Mouse (Mus musculus): ENCODE measurements around the gene Tent4b. TPM values are rescaled to one million over a fixed set of nuclear protein-coding genes. Genes with fewer than 3 reads are reported as not detected.

Tent4b gene
- polyA plus RNA-seq, 1 experiment from 2014 or later: 8.7 TPM

DNA sequence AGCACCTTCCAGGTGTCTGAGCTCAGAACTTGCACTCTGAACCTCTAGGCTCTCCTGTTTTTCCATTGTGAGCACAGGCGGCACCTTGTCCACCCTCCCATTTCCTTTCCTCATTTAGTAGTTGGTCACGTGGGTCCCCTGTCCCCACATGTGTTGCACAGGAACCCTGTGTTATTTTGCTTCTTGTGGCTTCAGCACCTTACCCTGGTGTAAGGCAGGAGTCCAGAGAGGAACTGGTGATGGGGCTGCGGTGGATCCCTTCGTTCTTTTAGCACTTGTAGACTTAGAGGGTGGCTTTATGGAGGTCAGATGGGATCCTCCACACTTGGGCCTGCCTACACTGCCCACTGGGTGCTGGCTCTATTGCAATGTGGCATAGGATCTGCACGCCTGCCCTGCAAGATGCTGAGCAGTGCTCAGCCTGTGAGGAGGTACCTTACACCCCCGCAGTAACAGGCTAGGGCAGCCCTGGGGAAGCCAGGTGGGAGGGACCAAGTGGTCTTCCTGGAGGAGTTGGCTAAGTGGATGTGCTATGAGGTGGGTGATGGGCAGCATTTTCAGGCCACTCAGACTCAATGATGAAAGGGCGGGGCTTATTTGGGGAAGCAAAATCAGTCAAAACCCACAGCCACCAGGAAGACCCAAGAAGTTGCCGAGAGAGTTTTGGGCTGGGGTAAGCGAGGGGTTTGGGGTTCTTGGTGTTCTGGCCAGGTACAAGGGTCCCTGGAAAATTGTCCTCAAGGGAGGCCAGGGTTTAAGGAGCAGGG lies 94.8 kb downstream of the Tent4b start:
- Histone ChIP-seq H3K4me2 (peak overlapping the region; percentile 51), H3K9me3 (replicated peaks) (no peaks in the 10 kb centered on the region), H3K9ac (peak overlapping the region; percentile 44), H3K27me3 (replicated peaks) (no peaks in the 10 kb centered on the region), H3K4me1 (peaks cover 99% of the 10 kb centered on the region), H3K27ac (peak overlapping the region; percentile 68), H3K36me3 (peaks cover 21% of the 10 kb centered on the region), H3K4me3 (peak overlapping the region; percentile 24)
- 29% methylated on average over 9 of the region's 9 CpGs for WGBS (ENCODE audit: insufficient replicate concordance)
- no peak for ATAC-seq

DNA sequence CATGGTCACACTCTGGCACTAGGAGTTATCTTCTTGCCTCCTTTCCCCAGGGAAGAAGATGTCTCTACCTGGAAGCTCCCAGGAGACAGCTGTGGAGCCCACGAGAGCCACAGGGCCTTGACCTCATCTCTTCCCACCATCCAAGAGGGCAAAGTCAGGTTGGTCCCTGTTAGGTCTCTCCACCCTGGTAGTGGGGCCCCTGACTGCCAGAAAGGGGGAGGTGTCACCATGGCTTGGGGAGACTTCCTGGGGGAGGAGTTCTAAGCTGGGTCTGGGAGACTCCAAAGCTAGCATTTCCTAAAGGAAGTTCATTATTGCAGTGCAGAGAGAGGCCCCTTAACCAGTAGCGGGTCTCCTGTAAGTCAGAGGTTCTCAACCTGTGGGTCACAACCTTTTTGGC lies 96.0 kb downstream of the Tent4b start:
- peaks cover 99% of the 10 kb centered on the region for H3K4me1 ChIP-seq
- WGBS (ENCODE audit: insufficient replicate concordance): 60% methylated on average over 2 of the region's 2 CpGs
- peak overlapping the region; percentile 51 for H3K4me2 ChIP-seq
- H3K27ac ChIP-seq: peak overlapping the region; percentile 68
- H3K27me3 ChIP-seq (replicated peaks): no peaks in the 10 kb centered on the region
- peaks cover 21% of the 10 kb centered on the region for H3K36me3 ChIP-seq
- no peaks in the 10 kb centered on the region for H3K9me3 ChIP-seq (replicated peaks)
- no peak for ATAC-seq
- peak overlapping the region; percentile 24 for H3K4me3 ChIP-seq
- peak overlapping the region; percentile 44 for H3K9ac ChIP-seq

DNA sequence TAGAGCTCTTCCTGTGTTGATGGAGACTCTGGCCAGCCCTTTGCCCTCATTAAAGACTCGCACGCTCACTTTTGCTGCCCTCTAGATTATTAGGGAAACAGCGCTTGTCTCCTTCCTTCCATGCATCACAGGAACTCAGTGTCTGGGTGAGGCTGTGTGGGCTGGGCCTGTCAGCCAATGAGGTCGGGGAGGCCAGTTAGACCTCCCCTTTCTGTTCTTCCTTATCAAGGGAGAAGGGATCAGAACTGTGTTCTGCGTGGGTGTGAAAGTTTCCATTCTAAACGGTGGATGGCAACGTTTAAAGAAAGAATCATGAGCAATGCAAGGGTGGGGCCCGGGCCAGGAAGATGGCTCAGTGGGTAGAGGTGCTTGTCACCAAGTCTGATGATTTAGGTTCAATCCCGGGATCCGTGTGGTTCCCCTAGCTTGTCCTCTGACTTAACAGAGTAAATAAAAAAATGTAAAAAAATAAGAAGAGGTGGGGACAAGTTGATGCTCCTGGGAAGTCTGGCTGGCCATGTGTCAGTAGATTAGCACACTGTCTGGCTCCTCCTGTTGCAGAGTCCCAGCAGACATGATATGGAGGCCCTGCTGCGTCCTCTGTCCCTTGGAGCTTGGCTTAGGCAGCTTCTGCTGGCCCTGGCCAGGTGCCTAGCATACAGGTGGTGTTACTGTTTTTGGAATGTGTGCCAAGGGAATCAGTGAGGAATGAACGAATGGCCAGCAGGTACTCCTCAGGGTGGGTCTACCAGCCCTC lies 99.1 kb downstream of the Tent4b start:
- no peaks in the 10 kb centered on the region for H3K9me3 ChIP-seq (replicated peaks)
- ATAC-seq: peak; percentile 77
- peaks cover 100% of the 10 kb centered on the region for H3K4me1 ChIP-seq
- peaks cover 29% of the 10 kb centered on the region for H3K36me3 ChIP-seq
- WGBS (ENCODE audit: insufficient replicate concordance): 18% methylated on average over 12 of the region's 12 CpGs
- peak overlapping the region; percentile 93 for H3K27ac ChIP-seq
- H3K4me3 ChIP-seq: 0 out of 2 replicates have a peak overlapping the region, but pooled peaks have one; percentile 6
- H3K9ac ChIP-seq: peak overlapping the region; percentile 80
- no peaks in the 10 kb centered on the region for H3K27me3 ChIP-seq (replicated peaks)
- peak overlapping the region; percentile 86 for H3K4me2 ChIP-seq

- Histone ChIP-seq H3K27me3 (replicated peaks) (no peaks in the 10 kb centered on the region), H3K4me2 (peak overlapping the region; percentile 86), H3K9ac (peak overlapping the region; percentile 80), H3K9me3 (replicated peaks) (no peaks in the 10 kb centered on the region), H3K27ac (peak overlapping the region; percentile 93), H3K4me1 (peaks cover 100% of the 10 kb centered on the region), H3K4me3 (no peak overlapping the region), H3K36me3 (peaks cover 34% of the 10 kb centered on the region)
- ATAC-seq: no peak
- 69% methylated on average over 10 of the region's 10 CpGs for WGBS (ENCODE audit: insufficient replicate concordance)
Observed at GRCm38 (mm10) chr8:88298733-88299103, 99.7 kb downstream of the Tent4b start.

- Histone ChIP-seq H3K4me3 (peak overlapping the region; percentile 65), H3K27me3 (replicated peaks) (no peaks in the 10 kb centered on the region), H3K9me3 (replicated peaks) (no peaks in the 10 kb centered on the region), H3K36me3 (peaks cover 46% of the 10 kb centered on the region), H3K9ac (peak overlapping the region; percentile 80), H3K4me1 (peaks cover 98% of the 10 kb centered on the region), H3K4me2 (peak overlapping the region; percentile 86), H3K27ac (peak overlapping the region; percentile 93)
- WGBS (ENCODE audit: insufficient replicate concordance): 11% methylated on average over 10 of the region's 10 CpGs
- peak; percentile 84 for ATAC-seq
Observed at GRCm38 (mm10) chr8:88299907-88300603, 101.0 kb downstream of the Tent4b start.

DNA sequence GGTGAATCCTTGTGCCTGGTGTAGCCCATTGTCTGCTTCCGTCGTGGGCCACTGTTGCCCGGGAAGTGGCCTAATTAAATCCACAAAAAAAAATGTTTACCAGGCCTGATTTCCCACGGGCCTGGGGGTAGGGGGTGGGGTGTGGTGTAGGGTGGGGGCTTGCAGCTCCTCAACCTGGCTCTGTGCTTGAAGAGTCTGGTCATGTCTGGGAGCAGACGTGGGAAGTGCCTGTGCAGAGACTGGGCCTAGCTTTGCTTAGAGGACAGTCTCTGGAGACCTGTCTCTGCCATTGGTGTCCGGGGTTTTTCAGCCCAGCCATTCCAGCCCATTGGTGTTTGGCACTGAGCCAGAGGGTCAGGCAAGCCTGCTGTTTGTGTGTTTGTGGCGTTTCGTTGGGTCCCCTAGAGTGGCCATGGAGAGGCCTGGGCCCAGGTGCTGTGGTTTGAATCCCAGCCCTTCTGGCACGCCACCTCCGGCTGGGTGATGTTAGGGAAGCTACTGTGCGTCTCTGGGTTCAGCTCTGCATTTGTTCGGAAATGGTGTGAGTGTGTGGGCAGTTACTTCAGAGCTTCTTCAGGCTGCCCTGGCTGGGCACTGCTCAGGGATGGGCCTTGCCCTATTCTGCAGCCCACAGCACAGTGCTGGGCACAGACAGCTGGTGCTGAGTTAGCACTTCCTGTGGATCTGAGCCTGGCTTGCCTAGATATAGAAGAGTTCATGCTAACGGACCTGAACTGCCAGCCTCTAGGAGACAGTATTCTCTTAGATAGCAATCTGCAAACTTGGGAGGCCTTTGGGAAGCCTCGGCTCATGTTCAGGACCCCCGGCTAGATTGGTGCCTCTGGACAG lies 102.8 kb downstream of the Tent4b start:
- 55% methylated on average over 15 of the region's 15 CpGs for WGBS (ENCODE audit: insufficient replicate concordance)
- Histone ChIP-seq H3K9ac (peak overlapping the region; percentile 80), H3K4me2 (peak overlapping the region; percentile 86), H3K27ac (peak overlapping the region; percentile 93), H3K4me1 (peaks cover 92% of the 10 kb centered on the region), H3K9me3 (replicated peaks) (no peaks in the 10 kb centered on the region), H3K4me3 (peak overlapping the region; percentile 65), H3K36me3 (peaks cover 42% of the 10 kb centered on the region), H3K27me3 (replicated peaks) (no peaks in the 10 kb centered on the region)
- ATAC-seq: peak; percentile 65

DNA sequence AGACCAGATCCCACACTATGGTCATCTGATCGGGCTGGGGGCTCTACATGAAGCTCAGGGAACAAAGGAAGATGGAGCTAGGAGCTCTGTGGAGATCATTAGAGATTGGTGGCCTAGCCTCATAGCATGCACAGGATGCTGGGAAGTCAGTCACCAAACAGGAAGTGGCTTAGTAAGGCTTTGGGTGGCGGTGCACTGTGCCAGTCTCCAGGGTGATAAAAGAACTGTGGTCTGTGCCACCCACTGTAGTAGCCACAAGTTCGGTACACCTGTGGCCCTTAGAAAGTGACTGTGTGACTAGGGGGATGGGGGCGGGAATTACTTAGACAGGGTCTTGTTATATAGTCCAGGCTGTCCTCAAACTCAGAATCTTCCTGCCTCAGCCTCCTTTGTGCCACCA lies 106.8 kb downstream of the Tent4b start:
- 74% methylated on average over 4 of the region's 4 CpGs for WGBS (ENCODE audit: insufficient replicate concordance)
- no peaks in the 10 kb centered on the region for H3K9me3 ChIP-seq (replicated peaks)
- peaks cover 76% of the 10 kb centered on the region for H3K36me3 ChIP-seq
- no peak overlapping the region for H3K27ac ChIP-seq
- H3K4me1 ChIP-seq: peaks cover 55% of the 10 kb centered on the region
- H3K4me3 ChIP-seq: no peak overlapping the region
- no peak for ATAC-seq
- H3K9ac ChIP-seq: no peak overlapping the region
- no peaks in the 10 kb centered on the region for H3K27me3 ChIP-seq (replicated peaks)
- H3K4me2 ChIP-seq: no peak overlapping the region

DNA sequence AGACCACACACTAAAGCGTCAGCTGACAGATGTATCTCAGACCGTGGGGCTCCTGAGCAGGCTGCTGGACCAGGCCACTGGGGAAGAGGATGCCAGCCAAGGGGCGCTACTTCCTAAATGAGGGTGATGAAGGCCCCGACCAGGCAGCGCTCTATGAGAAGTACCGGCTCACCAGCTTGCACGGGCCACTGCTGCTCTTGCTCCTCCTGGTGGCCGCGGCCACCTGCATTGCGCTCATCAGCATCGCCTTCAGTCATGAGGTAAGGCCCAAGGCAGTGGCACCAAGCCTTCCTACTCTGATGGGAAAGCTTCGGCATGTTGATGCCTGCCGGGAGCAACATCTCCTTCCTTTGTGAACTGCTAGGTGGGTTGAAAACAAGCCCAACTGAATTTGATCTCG lies 107.5 kb downstream of the Tent4b start:
- H3K4me2 ChIP-seq: no peak overlapping the region
- H3K27ac ChIP-seq: no peak overlapping the region; the same call in 1 of the 2 replicates
- WGBS (ENCODE audit: insufficient replicate concordance): 71% methylated on average over 14 of the region's 14 CpGs
- no peak overlapping the region for H3K4me3 ChIP-seq
- H3K9ac ChIP-seq: no peak overlapping the region
- 0 out of 2 replicates have a peak, but pooled peaks have one; percentile 11 for ATAC-seq
- H3K27me3 ChIP-seq (replicated peaks): no peaks in the 10 kb centered on the region
- H3K9me3 ChIP-seq (replicated peaks): no peaks in the 10 kb centered on the region
- peaks cover 48% of the 10 kb centered on the region for H3K4me1 ChIP-seq
- H3K36me3 ChIP-seq: peaks cover 83% of the 10 kb centered on the region

DNA sequence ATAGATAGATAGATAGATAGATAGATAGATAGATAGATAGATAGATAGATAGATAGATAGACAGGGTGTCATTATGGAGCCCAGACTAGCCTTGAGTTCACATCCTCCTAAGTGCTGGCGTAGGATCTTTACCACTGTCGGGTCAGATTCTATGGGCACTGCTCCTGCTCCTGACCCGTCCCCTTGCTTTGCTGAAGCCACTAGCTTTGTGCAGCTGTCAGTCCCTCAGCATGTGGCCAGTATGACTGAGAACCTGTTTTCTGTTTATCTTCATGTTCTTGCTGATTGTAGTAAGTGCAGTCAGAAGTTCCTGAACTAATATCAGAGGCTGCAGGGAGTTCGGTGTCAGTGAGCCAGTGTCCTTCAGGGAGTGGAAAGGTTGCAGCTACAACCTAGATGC lies 108.7 kb downstream of the Tent4b start:
- peaks cover 90% of the 10 kb centered on the region for H3K36me3 ChIP-seq
- 87% methylated on average over 4 of the region's 4 CpGs for WGBS (ENCODE audit: insufficient replicate concordance)
- H3K4me3 ChIP-seq: no peak overlapping the region
- peaks cover 36% of the 10 kb centered on the region for H3K4me1 ChIP-seq
- no peak overlapping the region for H3K9ac ChIP-seq
- no peaks in the 10 kb centered on the region for H3K9me3 ChIP-seq (replicated peaks)
- no peak for ATAC-seq
- no peaks in the 10 kb centered on the region for H3K27me3 ChIP-seq (replicated peaks)
- H3K4me2 ChIP-seq: no peak overlapping the region
- H3K27ac ChIP-seq: no peak overlapping the region
